Mouse (Mus musculus) intestine, embryonic 15.5 days (tissue): ENCODE data around the gene Pla1a. TPM values are rescaled to one million over a fixed set of nuclear protein-coding genes. Genes with fewer than 3 reads are reported as not detected.

Experiments used
- ATAC-seq: fragments of 200-750 bp; cut with Nextera tagmentation; 2 replicates; pipeline ENCODE4 v1.8.0; 2017; ENCODE audit warnings: moderate TSS enrichment, moderate library complexity
- H3K27ac ChIP-seq: fragments of 300-500 bp; sonication (generic); 2 replicates; pipeline ENCODE4 v1.5.1; 2015; ENCODE audit warnings: mild to moderate bottlenecking, inconsistent platforms
- H3K27me3 ChIP-seq: fragments of 300-500 bp; sonication (generic); replicated peaks from 2 replicates; pipeline ENCODE4 v1.6.1; 2015; ENCODE audit warnings: inconsistent platforms
- H3K36me3 ChIP-seq: fragments of 300-500 bp; sonication (generic); 2 replicates; pipeline ENCODE4 v1.6.1; 2015; ENCODE audit warnings: inconsistent platforms
- H3K4me1 ChIP-seq: fragments of 300-500 bp; sonication (generic); replicated peaks from 2 replicates; pipeline ENCODE4 v1.6.1; 2015; ENCODE audit warnings: inconsistent platforms
- H3K4me2 ChIP-seq: fragments of 300-500 bp; sonication (generic); replicated peaks from 2 replicates; pipeline ENCODE4 v1.6.1; 2015; ENCODE audit warnings: mild to moderate bottlenecking, inconsistent platforms
- H3K4me3 ChIP-seq: fragments of 300-500 bp; sonication (generic); replicated peaks from 2 replicates; pipeline ENCODE4 v1.5.1; 2015; ENCODE audit warnings: inconsistent platforms
- H3K9ac ChIP-seq: fragments of 300-500 bp; sonication (generic); 2 replicates; pipeline ENCODE4 v1.6.1; 2015; ENCODE audit warnings: inconsistent platforms
- H3K9me3 ChIP-seq: fragments of 300-500 bp; sonication (generic); 2 replicates; pipeline ENCODE4 v1.6.1; 2016; ENCODE audit warnings: inconsistent platforms
- WGBS: fragments of 180-500 bp; shearing (Covaris S2); methylation state at CpG from one replicate; pipeline ENCODE4 v1.1.7; 2015; 5-methylcytosine and 5-hydroxymethylcytosine counted together
- polyA plus RNA-seq: library from polyadenylated mRNA; unstranded; fragments of >200 nt; fragmentation: Nextera tagmentation; extraction: Ambion mirVana; gene quantifications from 2 replicates; pipeline ENCODE4 v1.2.1, GENCODE M21; 2015

Pla1a gene
- polyA plus RNA-seq, 1 experiment from 2014 or later, result 1.3 TPM

DNA sequence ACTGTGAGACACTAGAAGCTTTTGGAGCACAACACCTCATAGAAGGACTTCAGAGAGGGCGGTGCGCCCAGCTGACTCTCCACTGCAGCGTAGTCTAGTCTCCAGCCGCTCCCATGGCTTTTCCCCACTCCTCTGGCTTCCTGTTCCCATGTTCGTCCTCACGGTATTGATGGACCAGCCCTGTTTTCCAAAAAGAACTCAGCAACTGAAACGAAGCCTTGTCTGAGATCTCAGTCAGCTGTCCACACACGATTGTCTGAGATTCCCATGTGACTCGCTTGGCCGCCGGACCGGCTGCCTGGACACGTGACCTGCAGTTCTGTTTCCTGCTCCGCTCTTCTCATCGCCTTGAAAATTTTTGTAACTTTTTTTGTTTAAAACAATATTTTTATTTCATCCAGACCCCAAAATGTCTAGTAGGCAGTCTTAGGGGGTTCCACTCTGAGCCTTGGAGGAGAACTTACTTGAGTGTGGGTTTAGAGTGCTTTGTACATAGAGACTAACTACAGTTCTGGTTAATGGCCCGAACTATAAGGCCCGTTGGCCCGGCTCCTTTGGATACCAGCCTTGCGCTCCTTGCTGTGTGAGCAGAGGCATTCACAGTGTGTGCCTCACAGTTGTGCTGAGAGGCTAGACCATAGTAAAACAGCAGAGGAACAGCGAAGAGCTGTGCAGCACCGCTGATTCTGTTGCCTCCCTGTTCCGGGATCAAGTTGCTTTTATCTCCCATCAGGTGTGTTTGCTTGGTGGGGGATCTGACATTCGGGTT lies 40.6 kb downstream of the Pla1a start:
- H3K9me3 ChIP-seq, result no peaks in the 10 kb centered on the region
- ATAC-seq, result no peak
- H3K27me3 ChIP-seq, result no peaks in the 10 kb centered on the region
- H3K36me3 ChIP-seq, result no peaks in the 10 kb centered on the region
- no peak overlapping the region for H3K27ac ChIP-seq
- 0 out of 2 replicates have a peak, but pooled peaks cover 2% of the 10 kb centered on the region for H3K4me1 ChIP-seq
- no peak overlapping the region for H3K9ac ChIP-seq
- WGBS, result 79% methylated on average over 23 of the region's 23 CpGs
- H3K4me3 ChIP-seq, result no peak overlapping the region
- H3K4me2 ChIP-seq, result no peak overlapping the region

DNA sequence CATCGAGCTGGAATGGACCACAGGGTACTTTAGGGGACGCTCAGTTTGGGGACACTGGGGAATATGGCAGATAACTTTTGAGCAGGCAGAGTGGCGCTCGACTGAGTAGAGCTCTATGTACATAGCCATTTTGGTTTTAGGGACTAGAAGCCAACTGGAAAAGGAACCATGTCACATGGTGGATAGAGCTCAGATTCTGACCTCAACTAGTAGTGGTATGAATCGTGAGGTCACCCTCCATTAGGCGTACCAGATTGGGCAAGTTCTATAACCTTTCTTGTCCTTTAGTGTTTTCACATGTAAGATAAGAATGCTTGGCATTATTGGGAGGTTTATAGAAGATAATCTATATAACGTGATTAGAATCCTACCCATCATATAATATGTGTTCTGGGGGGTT lies 42.6 kb downstream of the Pla1a start:
- Histone ChIP-seq H3K4me1 (no peaks in the 10 kb centered on the region), H3K27ac (no peak overlapping the region), H3K36me3 (no peaks in the 10 kb centered on the region), H3K27me3 (no peaks in the 10 kb centered on the region), H3K4me2 (no peak overlapping the region), H3K9ac (no peak overlapping the region), H3K4me3 (no peak overlapping the region), H3K9me3 (no peaks in the 10 kb centered on the region)
- 90% methylated on average over 7 of the region's 7 CpGs for WGBS
- no peak for ATAC-seq

DNA sequence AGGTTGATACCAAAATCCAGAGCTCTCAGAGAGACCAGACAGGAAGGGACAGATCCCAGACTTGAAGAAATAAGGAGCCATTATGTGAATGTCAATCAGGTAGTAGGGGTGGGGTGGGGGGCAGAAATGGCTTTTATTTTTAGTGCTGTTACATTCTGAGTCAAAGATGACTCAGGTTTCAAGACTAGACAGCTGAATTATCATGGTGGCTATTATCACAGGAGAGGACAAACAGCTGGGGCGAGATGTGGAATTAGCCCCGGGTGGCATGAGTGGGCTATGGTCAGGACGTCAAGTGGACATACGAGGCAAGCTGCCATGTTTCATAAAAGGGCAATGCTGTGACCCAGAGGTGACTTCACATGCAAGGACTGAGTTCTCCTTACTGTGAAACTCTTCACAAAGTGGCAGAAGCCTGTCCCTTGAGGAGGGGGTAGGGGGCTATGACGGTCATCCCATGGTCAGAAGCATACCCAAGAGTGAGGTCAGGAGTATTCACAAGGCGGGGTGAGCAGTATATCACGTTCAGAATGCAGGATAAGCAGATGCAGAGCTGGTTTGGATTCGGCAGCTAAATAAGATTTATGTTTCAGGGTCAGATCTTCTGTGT lies 43.6 kb downstream of the Pla1a start:
- Histone ChIP-seq H3K9me3 (no peaks in the 10 kb centered on the region), H3K4me2 (no peak overlapping the region), H3K36me3 (no peaks in the 10 kb centered on the region), H3K4me1 (no peaks in the 10 kb centered on the region), H3K27ac (no peak overlapping the region), H3K27me3 (no peaks in the 10 kb centered on the region), H3K4me3 (no peak overlapping the region), H3K9ac (no peak overlapping the region)
- ATAC-seq, result no peak
- 75% methylated on average over 8 of the region's 8 CpGs for WGBS

DNA sequence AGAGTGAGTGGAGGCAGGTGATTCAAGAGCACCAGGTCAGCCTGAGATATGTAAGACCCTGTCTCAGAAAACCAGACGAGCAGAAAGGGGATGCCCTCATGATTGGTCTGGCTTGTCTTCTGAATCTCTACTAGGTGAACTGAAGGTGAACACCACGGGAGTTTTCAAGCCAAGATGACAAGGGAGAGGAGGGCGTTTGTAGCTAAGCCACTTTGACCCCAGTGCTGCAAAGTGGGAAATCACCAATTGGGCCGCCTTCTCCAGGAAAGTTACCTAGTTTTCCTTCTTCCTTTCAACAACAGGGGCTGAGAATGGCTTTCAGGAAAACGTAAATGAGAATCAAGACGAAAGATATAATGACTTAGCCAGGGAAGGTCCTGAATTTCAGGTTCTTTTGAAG lies 44.2 kb downstream of the Pla1a start:
- Histone ChIP-seq H3K36me3 (no peaks in the 10 kb centered on the region), H3K9ac (no peak overlapping the region), H3K27me3 (no peaks in the 10 kb centered on the region), H3K9me3 (no peaks in the 10 kb centered on the region), H3K4me2 (no peak overlapping the region), H3K27ac (no peak overlapping the region), H3K4me1 (no peaks in the 10 kb centered on the region), H3K4me3 (no peak overlapping the region)
- ATAC-seq, result no peak
- WGBS, result 78% methylated on average over 6 of the region's 6 CpGs

DNA sequence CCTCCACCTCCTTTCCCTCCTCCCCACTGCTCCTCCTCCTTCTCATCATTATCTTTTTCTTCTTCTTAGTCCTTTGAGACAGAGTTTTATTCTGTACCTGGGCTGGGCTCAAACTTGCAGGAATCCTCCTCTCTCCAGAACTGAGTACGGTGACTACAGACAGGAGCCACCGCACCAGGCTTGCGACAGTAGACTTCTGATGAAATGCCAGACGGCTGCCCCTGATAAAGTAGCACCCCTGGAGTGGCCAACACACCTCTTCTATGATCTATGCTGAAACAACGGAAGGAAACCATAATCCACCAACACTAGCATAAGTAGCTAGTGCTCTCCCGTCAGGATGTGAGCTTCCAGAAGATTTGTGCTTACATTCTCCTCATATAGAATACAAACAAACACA lies 45.6 kb downstream of the Pla1a start:
- no peak overlapping the region for H3K4me3 ChIP-seq
- 87% methylated on average over 6 of the region's 6 CpGs for WGBS
- H3K36me3 ChIP-seq, result no peaks in the 10 kb centered on the region
- H3K27ac ChIP-seq, result no peak overlapping the region
- H3K27me3 ChIP-seq, result no peaks in the 10 kb centered on the region
- H3K4me2 ChIP-seq, result no peak overlapping the region
- ATAC-seq, result no peak
- H3K9me3 ChIP-seq, result no peaks in the 10 kb centered on the region
- no peaks in the 10 kb centered on the region for H3K4me1 ChIP-seq
- no peak overlapping the region for H3K9ac ChIP-seq

DNA sequence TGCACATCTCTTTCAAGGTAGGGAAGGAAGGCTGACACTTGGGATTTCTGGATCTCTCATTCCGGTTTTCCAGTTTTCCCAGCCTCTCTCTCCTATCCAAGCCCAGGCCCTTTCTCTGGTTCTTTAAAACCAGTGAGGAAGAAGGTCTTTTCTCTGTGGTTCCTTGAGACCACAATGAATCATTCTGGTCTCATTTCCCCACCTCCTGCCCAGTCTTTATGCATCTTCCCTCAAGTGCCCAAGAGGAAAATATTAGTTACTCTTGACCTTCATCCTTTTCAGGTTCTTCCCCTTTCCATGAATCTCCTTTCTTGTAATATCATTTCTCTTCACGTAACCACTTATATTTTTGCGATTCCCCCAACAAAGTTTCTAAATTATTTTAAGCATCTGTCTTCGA lies 47.2 kb downstream of the Pla1a start:
- H3K4me2 ChIP-seq, result no peak overlapping the region
- H3K4me1 ChIP-seq, result no peaks in the 10 kb centered on the region
- no peaks in the 10 kb centered on the region for H3K9me3 ChIP-seq
- 95% methylated on average over 4 of the region's 4 CpGs for WGBS
- no peak overlapping the region for H3K9ac ChIP-seq
- no peak overlapping the region for H3K4me3 ChIP-seq
- H3K27me3 ChIP-seq, result no peaks in the 10 kb centered on the region
- ATAC-seq, result no peak
- H3K36me3 ChIP-seq, result no peaks in the 10 kb centered on the region
- no peak overlapping the region for H3K27ac ChIP-seq

DNA sequence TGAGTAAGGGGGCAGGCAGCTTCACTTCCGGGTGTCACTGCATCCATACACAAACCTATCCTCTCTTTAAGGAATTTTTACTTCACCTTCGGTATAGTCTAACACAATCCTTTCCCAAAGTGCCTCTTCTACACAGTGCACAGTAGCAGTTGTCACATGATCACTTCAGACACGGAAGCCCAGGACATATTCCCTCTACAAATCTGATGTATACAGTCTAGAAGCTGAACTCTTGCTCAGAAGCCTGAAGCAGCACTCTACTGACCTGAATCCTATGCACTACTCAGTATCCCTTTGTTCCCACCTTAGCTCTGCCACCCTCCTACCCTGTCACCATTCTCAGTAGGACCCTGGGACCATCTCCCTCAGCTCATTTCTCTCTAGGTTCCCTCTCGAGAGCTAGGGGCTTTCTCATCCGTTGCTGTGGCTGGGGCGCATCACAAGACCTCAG lies 47.7 kb downstream of the Pla1a start:
- Histone ChIP-seq H3K27ac (no peak overlapping the region), H3K4me1 (no peaks in the 10 kb centered on the region), H3K4me2 (no peak overlapping the region), H3K27me3 (no peaks in the 10 kb centered on the region), H3K9ac (no peak overlapping the region), H3K36me3 (no peaks in the 10 kb centered on the region), H3K4me3 (no peak overlapping the region), H3K9me3 (no peaks in the 10 kb centered on the region)
- 86% methylated on average over 6 of the region's 6 CpGs for WGBS
- ATAC-seq, result no peak

DNA sequence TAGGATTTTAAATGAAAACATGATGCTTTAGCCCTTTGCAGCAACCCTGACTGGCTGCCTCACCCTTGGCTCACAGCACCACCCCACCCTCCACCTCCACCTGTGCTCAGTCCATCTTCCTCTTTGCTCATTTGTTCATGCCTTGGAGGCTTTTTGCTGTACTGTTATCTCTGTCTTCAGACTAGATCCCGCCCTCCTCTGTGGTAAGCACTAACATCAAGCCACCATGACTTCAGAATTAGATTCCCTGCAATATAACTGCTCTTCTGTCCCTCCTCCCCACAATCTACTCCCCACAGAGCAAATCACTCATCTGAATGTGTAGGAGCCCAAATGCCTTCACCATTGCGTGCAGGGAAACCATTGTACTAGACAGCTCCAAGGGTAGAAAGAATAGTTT lies 49.3 kb downstream of the Pla1a start:
- no peak overlapping the region for H3K4me2 ChIP-seq
- H3K9ac ChIP-seq, result no peak overlapping the region
- H3K27ac ChIP-seq, result no peak overlapping the region
- 0 out of 2 replicates have a peak, but pooled peaks cover 3% of the 10 kb centered on the region for H3K4me1 ChIP-seq
- no peaks in the 10 kb centered on the region for H3K27me3 ChIP-seq
- ATAC-seq, result no peak
- WGBS, result 80% methylated on average over 2 of the region's 2 CpGs
- H3K4me3 ChIP-seq, result no peak overlapping the region
- no peaks in the 10 kb centered on the region for H3K36me3 ChIP-seq
- no peaks in the 10 kb centered on the region for H3K9me3 ChIP-seq

DNA sequence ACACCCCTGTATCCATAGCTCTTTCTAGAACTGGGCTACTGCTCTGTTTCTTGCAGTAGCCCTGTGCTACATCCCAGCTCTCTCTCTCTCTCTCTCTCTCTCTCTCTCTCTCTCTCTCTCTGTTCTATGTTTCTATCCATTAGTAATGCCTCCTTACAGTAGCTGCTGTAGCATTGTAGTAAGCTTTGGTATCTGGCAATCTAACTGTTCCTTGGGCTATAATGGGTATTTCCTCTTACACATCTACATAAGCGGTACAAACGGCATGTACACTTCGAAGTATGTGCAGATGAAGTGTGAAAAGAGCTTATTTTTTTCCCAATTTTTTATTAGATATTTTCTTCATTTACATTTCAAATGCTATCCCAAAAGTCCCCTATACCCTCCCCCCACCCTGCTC lies 53.0 kb downstream of the Pla1a start:
- Histone ChIP-seq H3K9me3 (no peaks in the 10 kb centered on the region), H3K27me3 (no peaks in the 10 kb centered on the region), H3K9ac (no peak overlapping the region), H3K36me3 (no peaks in the 10 kb centered on the region), H3K27ac (no peak overlapping the region), H3K4me1 (0 out of 2 replicates have a peak, but pooled peaks cover 11% of the 10 kb centered on the region), H3K4me2 (no peak overlapping the region), H3K4me3 (no peak overlapping the region)
- WGBS, result 87% methylated on average over 3 of the region's 3 CpGs
- ATAC-seq, result no peak

DNA sequence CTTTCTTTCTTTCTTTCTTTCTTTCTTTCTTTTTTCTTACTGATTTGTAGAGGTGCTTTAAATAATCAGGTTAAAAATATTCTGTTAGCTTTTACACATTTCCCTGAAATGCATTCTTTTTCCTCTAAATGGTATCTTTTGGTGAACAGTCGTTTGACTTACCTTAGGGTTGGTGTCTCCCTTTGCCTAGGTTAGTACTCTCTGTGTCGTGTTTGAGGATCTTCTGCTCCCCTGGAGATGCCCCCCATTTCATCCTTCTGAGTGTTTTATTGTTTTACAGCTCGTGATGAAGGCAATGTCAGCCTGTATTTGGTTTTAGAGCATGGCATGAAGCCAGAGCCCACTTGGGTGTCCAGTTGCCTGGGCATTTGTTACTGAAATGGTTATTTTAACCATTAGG lies 53.5 kb downstream of the Pla1a start:
- Histone ChIP-seq H3K27me3 (no peaks in the 10 kb centered on the region), H3K27ac (no peak overlapping the region), H3K4me1 (0 out of 2 replicates have a peak, but pooled peaks cover 11% of the 10 kb centered on the region), H3K36me3 (no peaks in the 10 kb centered on the region), H3K4me2 (no peak overlapping the region), H3K4me3 (no peak overlapping the region), H3K9me3 (no peaks in the 10 kb centered on the region), H3K9ac (no peak overlapping the region)
- 27% methylated on average over 3 of the region's 3 CpGs for WGBS
- no peak for ATAC-seq

DNA sequence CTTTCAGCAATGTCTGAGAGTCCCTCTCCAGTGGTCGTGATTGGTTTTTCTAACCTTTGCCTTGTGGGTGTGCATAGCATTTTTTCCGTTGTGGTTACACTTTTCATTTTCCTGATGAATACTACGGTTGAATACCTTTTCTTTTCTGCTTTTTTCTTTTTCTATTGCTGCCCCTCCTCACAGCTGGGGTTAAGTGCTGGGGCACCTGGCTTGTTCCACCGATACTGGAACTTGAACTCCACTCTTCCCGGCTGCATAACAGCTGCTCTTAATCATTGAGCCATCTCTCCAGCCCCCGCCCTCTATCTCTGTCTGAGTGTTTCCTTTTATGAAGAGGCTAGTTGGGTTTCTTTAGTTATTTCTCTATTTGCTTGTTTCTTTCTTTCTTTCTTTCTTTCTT lies 53.9 kb downstream of the Pla1a start:
- Histone ChIP-seq H3K9me3 (no peaks in the 10 kb centered on the region), H3K36me3 (no peaks in the 10 kb centered on the region), H3K9ac (no peak overlapping the region), H3K27me3 (no peaks in the 10 kb centered on the region), H3K27ac (no peak overlapping the region), H3K4me3 (no peak overlapping the region), H3K4me1 (0 out of 2 replicates have a peak, but pooled peaks cover 11% of the 10 kb centered on the region), H3K4me2 (no peak overlapping the region)
- ATAC-seq, result peak; percentile 60; the same call in 1 of the 2 replicates
- whole genome bisulfite sequencing, result 23% methylated on average over 6 of the region's 6 CpGs

DNA sequence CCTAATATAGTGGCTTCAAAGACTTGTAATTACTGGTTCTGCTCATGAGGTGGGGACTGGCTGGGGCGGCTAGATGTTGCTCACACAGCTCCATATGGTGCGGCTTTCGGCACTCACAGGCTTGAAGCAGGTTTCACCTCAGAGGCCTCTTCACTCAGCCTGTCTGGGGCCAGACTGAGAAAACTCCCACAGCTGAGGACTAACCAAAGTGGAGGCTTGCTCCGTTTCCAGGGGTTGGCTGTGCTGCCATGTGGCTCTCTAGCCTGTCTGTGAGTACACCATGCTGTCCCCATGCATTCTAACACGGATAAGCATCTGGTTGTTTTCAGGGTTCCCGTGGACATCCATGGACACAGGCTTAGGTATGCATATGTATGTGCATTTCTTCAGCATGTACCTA lies 54.4 kb downstream of the Pla1a start:
- Histone ChIP-seq H3K9me3 (no peaks in the 10 kb centered on the region), H3K27me3 (no peaks in the 10 kb centered on the region), H3K4me1 (0 out of 2 replicates have a peak, but pooled peaks cover 11% of the 10 kb centered on the region), H3K9ac (no peak overlapping the region), H3K4me3 (no peak overlapping the region), H3K4me2 (no peak overlapping the region), H3K27ac (no peak overlapping the region), H3K36me3 (no peaks in the 10 kb centered on the region)
- peak; percentile 6; the same call in 1 of the 2 replicates for ATAC-seq
- WGBS, result 81% methylated on average over 6 of the region's 6 CpGs

DNA sequence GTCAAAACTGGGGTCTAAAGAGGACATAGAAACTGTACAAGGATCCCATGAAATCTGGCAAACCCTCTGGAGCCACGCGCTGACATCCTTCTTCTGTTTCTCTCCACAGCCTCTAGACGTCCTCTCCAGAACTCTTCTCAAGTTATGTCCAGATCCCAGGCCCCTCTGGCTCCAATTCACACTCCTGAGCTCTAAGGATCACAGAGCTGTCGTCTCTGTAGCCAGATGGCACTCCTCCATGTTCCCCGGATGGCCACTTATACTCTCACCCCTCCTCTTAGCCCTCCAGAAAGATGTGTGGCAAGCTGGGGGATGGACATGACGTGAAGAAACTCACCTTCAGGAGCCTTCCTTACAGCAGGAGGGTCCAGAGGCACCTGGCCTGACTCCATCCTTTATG lies 55.4 kb downstream of the Pla1a start:
- ATAC-seq, result no peak
- Histone ChIP-seq H3K36me3 (no peaks in the 10 kb centered on the region), H3K9ac (no peak overlapping the region), H3K27ac (no peak overlapping the region), H3K4me3 (no peak overlapping the region), H3K4me1 (0 out of 2 replicates have a peak, but pooled peaks cover 11% of the 10 kb centered on the region), H3K4me2 (no peak overlapping the region), H3K27me3 (no peaks in the 10 kb centered on the region), H3K9me3 (no peaks in the 10 kb centered on the region)
- WGBS, result 85% methylated on average over 6 of the region's 6 CpGs
